Mouse (Mus musculus) C2C12 (cell line): ENCODE data around the gene Pgap3.

Experiments
- CTCF ChIP-seq: IDR thresholded peaks from one replicate; pipeline ENCODE4 v1.5.1; 2011; ENCODE audit not compliant: control insufficient read depth, insufficient read depth, insufficient read length
- MAX ChIP-seq: IDR thresholded peaks from one replicate; pipeline ENCODE4 v1.6.1; 2011; ENCODE audit warnings: mild to moderate bottlenecking, control low read depth

- TF ChIP-seq MAX (no peak), CTCF (no peak)
Observed at GRCm38 (mm10) chr11:98341174-98341573, 59.1 kb downstream of the Pgap3 start.
